Mouse (Mus musculus) gastrocnemius, postnatal 4 days (tissue): ENCODE measurements around the gene Emilin2. TPM values are rescaled to one million over a fixed set of nuclear protein-coding genes. Genes with fewer than 3 reads are reported as not detected.
A peak's percentile ranks its signal among the peaks of the same experiment; 100 is the strongest.

ENCODE experiments used
- DNase-seq, 2 experiments: peaks; one replicate each; pipeline ENCODE4 v3.0.0; 2021 to 2022; ENCODE audit warnings: low spot score in 2 of 2, mixed read lengths in 2 of 2
- total RNA-seq, 2 experiments: library from RNA; stranded (reverse); gene quantifications; 2 replicates each; pipeline ENCODE4 v1.2.3; 2021

Emilin2 gene
- total RNA-seq, 2 experiments from 2014 or later: 72.4 to 82.1 TPM

DNA sequence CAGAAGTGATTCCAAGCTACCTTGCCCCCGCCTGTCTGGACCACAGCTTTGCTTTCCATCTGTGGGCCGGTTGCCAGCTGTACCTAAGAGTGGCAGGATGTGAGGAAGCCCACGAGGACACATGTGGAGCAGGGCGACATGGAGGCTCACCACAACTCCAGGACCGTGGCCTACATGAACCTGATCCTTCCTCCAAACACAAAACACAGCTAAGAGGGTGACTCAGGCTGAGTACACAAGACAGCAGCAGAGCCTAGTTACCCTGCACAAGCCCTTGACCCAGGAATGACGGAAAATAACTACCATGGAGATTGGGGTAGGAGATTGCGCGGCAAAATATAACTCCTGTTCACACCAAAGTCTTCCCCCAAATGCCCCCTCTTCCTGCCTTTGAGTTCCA, 44.4 kb downstream of the Emilin2 start:
- DNase-seq: no peak

DNA sequence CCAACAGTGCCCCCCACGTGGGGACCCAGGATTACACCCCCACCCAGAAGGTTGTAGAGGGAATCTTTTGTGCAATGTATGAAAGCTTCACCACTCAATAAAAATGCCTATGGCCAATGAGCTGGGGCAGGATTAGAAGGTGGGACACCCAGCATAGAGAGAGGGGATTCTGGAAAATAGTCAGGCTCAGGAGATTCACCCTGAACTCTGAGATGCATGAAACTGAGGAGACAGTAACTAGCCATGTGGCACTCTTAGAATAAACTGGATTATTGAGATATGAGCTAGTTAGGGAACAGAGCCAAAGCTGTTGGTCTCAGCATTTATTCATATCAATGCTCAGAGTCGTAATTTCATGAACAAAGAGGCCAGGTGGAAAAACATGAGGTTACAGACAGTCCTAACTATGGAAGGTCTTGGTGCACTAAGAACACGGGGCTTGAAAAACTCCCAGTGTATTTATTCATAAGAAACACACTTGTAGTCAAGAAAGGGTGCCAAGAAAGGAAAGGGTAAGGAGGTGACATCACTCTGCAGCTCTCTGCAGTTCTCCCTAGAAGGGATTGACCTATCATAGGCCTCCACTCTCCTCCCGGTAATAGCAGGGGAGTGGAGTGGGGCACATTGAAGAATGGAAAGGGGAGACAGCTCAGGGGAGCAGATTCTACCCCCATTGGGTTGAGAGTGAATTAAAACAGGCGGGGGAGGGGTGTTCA, 46.3 kb downstream of the Emilin2 start:
- no peak for DNase-seq

DNA sequence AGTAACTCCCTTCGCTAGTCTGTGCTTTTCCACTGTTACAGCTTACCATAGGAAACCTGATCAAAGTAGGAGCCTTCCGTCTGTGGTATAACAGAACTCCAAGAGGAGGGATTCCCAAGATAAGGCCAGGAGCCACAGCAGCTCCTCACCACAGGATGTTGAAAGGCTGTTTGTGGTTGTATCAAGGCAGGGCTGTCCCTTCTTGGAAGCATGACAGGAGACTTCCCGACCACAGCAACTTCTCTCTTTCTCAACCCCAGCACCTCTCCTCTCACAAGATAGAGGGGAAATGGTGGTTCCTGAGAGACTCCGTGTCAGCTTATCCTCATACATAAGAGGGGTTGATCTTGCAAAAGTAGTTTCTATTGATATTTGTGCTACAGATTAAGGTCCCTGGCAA, 47.0 kb downstream of the Emilin2 start:
- DNase-seq: no peak

DNA sequence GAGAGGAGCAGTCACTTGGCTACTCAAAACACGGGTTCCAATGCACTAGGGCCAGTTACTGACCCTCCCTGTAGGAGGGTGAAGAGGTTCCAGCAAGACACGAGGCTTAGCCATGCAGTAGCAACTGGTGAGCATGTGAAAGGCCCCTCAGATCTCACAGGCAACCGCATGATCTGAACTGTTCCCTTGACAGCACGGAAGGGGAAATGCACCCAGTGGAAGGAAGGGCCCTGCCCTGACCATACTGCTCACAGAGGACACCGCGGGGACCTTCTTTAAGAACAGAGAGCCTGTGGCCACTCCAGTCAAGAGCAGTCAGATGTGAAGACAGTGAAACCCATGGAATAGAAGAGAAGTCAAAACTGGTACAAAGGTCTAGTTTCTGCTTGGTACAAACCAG, 48.6 kb downstream of the Emilin2 start:
- DNase-seq: no peak

- no peak for DNase-seq
Observed at GRCm38 (mm10) chr17:71260658-71261057, 51.1 kb downstream of the Emilin2 start.

GRCm38 (mm10) chr17:71259727-71260126, 52.1 kb downstream of the Emilin2 start:
- peak in 1 of 2 experiments; percentile 51 for DNase-seq

- no peak for DNase-seq
Observed at GRCm38 (mm10) chr17:71256806-71257536, 54.8 kb downstream of the Emilin2 start.

DNA sequence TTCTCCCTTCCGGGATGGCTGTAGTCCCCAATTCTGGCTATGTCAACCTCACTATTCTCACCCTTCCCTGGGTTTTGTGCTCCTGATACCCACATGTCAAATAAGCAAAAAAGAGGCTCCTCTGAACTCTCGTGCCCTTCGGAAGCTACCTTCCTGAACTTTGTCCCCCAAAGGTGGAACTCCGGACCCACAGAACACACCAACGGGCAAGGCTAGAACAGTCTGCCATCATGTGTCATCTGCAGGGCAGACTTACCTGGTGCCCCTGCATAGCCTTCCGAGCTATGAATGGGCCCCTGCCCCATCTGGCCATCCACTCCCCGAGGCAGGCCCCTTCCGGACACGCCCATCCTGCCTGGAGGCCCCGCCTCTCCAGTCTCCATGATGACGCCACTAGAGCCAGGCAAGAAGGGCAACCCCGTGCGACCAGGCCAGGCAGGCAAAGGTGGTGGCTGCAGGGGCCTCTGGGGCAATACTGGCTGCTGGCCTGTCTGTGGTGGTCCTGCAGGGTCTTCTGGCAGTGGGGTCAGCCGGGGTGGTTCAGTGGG, 55.6 kb downstream of the Emilin2 start:
- no peak for DNase-seq

DNA sequence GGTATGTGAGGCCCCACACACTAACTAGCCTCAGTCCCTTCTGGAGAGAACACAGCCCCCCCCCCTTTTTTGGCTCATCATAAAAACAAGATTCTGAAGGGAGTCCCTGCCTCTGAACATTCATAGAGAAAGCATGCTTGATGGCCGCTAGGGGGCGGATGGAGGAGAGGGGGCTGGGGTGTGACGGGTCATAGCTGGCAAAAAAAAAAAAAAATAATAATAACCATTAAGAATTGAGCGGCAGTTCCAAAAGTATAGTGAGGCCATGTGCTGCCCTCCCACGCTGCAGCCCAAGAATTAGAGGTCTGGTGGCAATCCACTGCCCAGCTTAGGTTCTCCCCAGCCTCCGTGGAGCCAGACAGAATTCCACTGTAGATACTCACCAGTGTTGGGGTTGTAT, 57.0 kb downstream of the Emilin2 start:
- DNase-seq: peak in 1 of 2 experiments; percentile 53

DNA sequence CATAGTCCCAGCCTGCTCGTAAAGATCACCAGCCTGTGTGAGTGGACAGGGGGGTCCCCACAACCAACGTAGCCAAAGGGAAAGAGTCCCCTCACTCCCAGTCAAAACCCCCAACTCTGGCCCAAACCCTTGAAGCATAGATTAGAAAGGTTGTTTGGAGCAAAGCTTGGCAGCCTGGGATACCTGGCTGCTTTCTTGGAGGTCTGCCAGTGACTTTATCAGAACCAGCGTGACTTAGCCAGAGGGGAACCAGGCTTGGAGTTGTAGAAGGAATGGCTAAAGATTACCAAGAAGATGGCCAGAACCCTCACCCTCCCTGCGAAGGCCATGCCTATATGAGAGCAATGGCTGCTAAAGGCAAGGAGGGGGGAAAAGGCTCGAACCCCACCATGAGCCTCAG, 57.7 kb downstream of the Emilin2 start:
- DNase-seq: no peak

DNA sequence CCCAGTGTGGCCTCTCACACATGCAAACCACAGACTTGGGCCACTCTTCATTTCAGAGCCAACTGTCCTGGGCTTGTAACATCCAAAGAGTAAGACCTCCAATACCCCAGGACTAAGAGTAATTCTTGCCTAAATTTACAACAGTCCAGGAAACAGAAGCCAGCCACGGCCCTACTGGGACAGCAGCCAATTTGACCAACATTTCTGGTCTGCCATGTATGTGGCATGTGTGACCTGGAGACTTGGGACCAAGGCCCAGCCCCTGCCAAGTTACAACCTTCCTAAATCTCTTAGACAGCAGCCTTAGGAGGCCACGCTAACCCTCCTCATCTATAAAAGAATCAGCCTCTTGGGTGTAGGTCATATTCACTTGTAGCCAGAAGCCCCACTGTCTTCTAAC, 58.4 kb downstream of the Emilin2 start:
- DNase-seq: no peak

- no peak for DNase-seq
Observed at GRCm38 (mm10) chr17:71252101-71252500, 59.7 kb downstream of the Emilin2 start.

DNA sequence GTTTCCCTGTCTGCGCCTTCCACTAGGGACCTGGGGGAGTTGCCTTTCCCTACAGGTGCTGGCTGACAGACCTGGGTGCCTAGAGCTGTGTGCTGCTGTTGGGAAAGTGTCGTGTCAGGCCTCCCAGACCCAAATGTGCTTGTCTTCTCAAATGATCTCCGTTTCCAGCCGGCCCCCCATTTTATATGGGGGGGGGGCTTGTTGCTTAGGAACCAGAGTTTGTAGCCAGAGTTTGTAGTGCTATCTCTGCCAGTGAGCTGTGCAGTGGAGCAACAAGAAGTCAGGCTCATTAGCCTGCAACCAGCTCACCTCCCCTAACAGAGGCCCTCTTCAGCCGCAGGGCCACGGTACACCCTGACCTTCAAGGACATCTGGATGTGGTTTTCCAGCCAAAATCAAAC, 60.2 kb downstream of the Emilin2 start:
- no peak for DNase-seq

- no peak for DNase-seq
Observed at GRCm38 (mm10) chr17:71250819-71251600, 60.8 kb downstream of the Emilin2 start.

DNA sequence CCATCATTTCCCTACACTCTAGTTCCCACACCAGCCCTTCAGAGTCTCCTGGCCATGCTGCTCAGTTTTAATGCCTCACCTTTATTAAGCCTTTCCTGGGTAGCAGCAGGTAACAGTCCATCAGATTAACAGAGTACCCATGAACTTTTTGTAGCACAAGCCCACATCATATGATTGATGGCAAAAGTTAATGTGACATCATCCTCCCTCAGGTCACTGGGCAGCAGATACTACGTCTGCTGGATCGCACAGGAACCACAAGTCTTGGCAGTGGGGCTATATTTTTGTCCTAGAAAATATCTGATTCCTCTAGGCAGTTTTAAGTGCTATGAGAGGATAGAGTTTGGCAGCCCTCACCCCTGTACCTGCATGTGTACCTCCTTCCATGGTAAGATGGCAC, 61.7 kb downstream of the Emilin2 start:
- no peak for DNase-seq

DNA sequence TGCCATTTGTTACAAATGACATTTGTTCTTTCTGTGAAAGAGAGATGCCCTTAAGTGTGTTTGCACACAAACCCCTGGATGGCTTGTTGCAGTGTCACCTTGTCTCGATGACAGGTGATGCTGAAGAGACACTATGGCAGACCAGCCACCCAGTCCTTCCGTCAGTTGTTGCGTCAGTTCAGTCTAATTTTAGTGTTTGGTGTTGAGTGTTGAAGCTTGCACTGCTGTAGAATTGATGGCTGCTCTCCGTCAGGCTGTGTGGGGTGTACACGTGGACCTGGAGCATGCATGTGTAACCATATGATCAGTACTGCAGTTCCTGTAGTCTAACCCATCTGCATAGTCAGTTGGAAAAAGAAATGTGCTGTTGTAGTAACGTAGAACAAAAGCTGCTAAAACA, 62.8 kb downstream of the Emilin2 start:
- DNase-seq: no peak

- no peak for DNase-seq
Observed at GRCm38 (mm10) chr17:71246022-71246421, 65.8 kb downstream of the Emilin2 start.

DNA sequence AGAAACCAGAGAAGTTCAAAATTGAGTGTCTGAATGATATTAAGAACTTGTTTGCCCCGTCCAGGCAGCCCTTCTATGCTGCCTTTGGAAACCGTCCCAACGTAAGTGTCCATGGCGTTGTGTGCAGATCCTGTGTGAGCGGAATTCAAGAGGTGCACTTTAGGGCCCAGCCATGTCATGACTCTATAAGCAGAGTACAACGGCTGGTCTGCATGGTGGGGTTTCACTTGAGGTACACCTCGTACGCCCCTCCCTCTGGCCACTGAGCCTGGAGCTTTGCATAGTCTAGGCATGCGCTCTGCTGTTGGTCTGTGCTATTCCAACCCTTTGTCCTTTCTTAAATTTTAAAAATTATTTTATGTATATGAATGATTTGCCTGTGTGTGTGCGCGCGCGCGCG, 66.6 kb downstream of the Emilin2 start:
- DNase-seq: no peak

GRCm38 (mm10) chr17:71242666-71243065, 69.1 kb downstream of the Emilin2 start:
- no peak for DNase-seq

DNA sequence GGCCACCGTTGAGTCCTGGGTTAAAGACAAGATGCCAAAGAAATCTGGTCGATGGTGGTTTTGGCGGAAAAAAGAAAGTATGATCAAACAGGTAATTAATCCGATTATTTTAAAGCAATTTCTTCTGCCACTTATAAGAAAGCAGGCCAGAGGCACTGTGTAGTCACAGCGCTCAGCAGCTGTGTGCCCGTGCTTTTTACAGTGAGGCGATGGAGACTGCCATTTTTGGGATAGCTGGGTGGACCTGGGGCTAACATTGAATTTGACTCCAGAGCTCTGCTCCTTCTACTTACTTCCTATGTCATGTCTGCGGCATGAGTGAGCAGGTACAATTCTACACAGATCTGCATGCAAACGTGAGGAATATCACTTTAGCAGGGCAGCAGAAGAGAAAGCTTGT, 71.0 kb downstream of the Emilin2 start:
- no peak for DNase-seq

- DNase-seq: no peak
Observed at GRCm38 (mm10) chr17:71238494-71238893, 73.3 kb downstream of the Emilin2 start.
